Mouse (Mus musculus) spleen, adult 2 months (tissue): Measurements from ENCODE around the gene Ercc1. TPM values are rescaled to one million over a fixed set of nuclear protein-coding genes. Genes with fewer than 3 reads are reported as not detected.

Experiments used
- DNase-seq, 2 experiments: peaks; one replicate each; pipeline versions ENCODE4 v3.0.0 to v3.0.0-alpha.2; 2012 to 2021; ENCODE audit warnings: low spot score in 2 of 2, low read depth in 1 of 2
- H3K27ac ChIP-seq: fragments of 200-500 bp; 2 replicates; pipeline ENCODE4 v1.5.1; 2012; ENCODE audit warnings: low read length, inconsistent platforms; ENCODE audit not compliant: insufficient read depth
- H3K27me3 ChIP-seq: fragments of 200-500 bp; 2 replicates; pipeline ENCODE4 v1.6.1; 2012; ENCODE audit warnings: mild to moderate bottlenecking, moderate library complexity, low read length, inconsistent platforms; ENCODE audit not compliant: control insufficient read depth, insufficient read depth
- H3K36me3 ChIP-seq: fragments of 200-500 bp; 2 replicates; pipeline ENCODE4 v1.6.1; 2012; ENCODE audit warnings: mild to moderate bottlenecking, low read length, inconsistent platforms; ENCODE audit not compliant: control insufficient read depth, insufficient read depth
- H3K4me1 ChIP-seq: fragments of 200-500 bp; 2 replicates; pipeline ENCODE4 v1.6.1; 2011; ENCODE audit warnings: inconsistent platforms; ENCODE audit not compliant: control insufficient read depth, insufficient read depth, insufficient read length
- H3K4me3 ChIP-seq: fragments of 200-500 bp; 2 replicates; pipeline ENCODE4 v1.5.1; 2011; ENCODE audit warnings: mild to moderate bottlenecking, inconsistent platforms; ENCODE audit not compliant: insufficient read depth, insufficient read length; ENCODE audit errors: extremely low read depth
- CTCF ChIP-seq: fragments of 200-500 bp; IDR thresholded peaks from 2 replicates; pipeline ENCODE4 v1.5.1; 2011; ENCODE audit warnings: mild to moderate bottlenecking, inconsistent platforms; ENCODE audit not compliant: insufficient read depth, insufficient read length, insufficient replicate concordance; ENCODE audit errors: extremely low read depth
- POLR2A ChIP-seq: fragments of 200-500 bp; IDR thresholded peaks from 2 replicates; pipeline ENCODE4 v1.6.1; 2011; ENCODE audit warnings: low read depth, low read length, inconsistent platforms
- WGBS: fragments of 180-500 bp; shearing (Covaris S2); methylation state at CpG from one replicate; pipeline ENCODE4 v1.1.7; 2018; 5-methylcytosine and 5-hydroxymethylcytosine counted together
- polyA plus RNA-seq: library from polyadenylated mRNA; depleted of rRNA; stranded (reverse); fragments of >200 nt; gene quantifications from 2 replicates; pipeline ENCODE4 v1.2.3, GENCODE M21; 2012

The Ercc1 gene
- polyA plus RNA-seq, 1 experiment, result 29.9 TPM

DNA sequence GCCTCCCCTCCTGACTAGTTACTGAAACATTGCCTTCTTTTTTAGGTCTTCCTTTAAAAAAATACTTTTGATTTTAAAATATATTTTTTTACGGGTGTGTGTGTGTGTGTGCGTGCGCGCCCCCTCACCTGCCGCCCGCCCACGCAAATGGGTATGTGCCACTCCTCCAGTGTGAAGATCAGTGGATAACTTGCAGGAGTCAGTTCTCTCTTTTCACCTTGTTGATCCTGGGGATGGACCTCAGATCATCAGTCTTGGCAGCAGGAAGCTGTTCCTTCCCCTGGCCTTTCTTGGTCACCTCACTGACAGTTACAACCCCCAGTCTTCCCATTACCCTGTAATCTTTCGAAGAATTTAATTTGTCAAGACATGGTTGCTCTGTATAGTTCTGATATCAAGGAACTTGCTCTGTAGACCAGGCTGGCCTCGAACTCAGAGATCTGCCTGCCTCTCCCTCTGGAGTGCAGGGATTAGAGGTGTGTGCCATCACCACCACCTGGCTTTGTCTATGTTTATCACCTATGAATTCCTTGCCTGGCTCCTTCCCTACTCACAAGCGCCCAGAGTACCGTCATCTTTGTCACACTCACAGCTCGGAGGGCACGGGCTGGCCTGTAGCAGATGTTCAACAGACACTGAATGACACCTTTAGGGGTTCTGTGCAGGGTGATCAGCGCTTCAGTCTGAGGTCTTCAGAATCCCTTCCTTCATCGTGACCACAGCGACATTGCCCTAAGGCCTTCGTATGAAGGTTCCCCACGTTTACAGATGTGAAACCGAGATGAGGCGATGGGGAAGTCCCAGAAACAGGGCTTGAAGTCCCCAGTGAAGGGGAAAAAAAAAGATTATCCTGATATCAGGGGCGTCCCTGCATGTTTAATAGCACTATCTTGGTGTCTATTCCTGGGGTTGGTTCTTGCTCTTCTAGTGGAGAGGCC is 19.0 kb upstream of the Ercc1 start:
- peaks cover 27% of the 10 kb centered on the region; the same call in 1 of the 2 replicates for H3K4me1 ChIP-seq
- TF ChIP-seq POLR2A, result no peak
- no peak for TF ChIP-seq CTCF
- H3K4me3 ChIP-seq, result no peak overlapping the region
- H3K36me3 ChIP-seq, result no peaks in the 10 kb centered on the region
- WGBS, result 45% methylated on average over 21 of the region's 21 CpGs
- H3K27ac ChIP-seq, result no peak overlapping the region
- peak; percentile 36 to 78 for DNase-seq
- H3K27me3 ChIP-seq, result peaks cover 2% of the 10 kb centered on the region; the same call in 1 of the 2 replicates

DNA sequence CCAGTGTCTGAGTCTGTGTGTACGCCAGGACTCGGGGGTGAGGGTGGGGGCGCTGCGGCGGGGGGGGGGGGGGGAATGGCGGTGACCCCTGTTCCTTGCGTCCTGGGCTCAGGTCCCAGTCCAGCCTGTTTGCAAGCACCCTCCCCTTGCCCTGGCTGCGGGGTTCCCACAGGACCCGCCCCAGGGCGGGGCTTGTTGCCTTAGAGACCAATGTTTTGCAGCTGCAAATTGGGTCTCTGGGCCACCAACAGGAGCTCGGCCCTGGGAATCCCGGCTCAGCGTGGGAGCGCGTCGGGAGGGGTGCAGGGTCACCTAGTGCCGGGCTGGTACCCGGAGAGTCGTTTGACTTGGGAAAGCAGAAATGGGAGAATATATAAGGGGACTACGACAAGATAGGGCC is 18.2 kb upstream of the Ercc1 start:
- no peak for DNase-seq
- Histone ChIP-seq H3K36me3 (no peaks in the 10 kb centered on the region), H3K27me3 (peaks cover 2% of the 10 kb centered on the region; the same call in 1 of the 2 replicates), H3K4me3 (no peak overlapping the region), H3K27ac (no peak overlapping the region), H3K4me1 (peaks cover 23% of the 10 kb centered on the region; the same call in 1 of the 2 replicates)
- 2% methylated on average over 20 of the region's 20 CpGs for WGBS
- TF ChIP-seq CTCF, result no peak
- no peak for TF ChIP-seq POLR2A

DNA sequence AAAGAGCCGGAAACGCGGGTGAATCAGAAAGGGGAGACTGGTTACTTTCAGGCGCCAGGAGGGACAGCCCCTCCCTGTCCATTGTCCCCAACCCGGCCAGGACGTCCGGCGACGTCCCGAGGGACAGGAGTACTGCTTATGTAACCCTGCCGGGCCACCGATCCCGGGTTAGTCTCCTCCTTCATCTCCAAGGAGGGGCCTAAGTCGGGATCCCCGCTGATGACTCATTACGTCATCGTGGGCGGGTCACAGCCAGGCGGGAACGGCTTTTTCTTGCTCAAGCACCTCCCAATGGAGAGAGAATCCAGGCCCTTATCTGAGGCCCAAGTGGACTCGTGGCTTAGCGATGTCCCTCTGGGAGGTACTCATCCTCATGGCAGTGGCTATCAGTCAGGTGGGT is 17.4 kb upstream of the Ercc1 start:
- no peaks in the 10 kb centered on the region for H3K36me3 ChIP-seq
- H3K27me3 ChIP-seq, result peaks cover 2% of the 10 kb centered on the region; the same call in 1 of the 2 replicates
- no peak overlapping the region for H3K4me3 ChIP-seq
- TF ChIP-seq CTCF (no peak), POLR2A (no peak)
- 5% methylated on average over 22 of the region's 22 CpGs for WGBS
- DNase-seq, result no peak
- H3K27ac ChIP-seq, result no peak overlapping the region
- H3K4me1 ChIP-seq, result peaks cover 21% of the 10 kb centered on the region; the same call in 1 of the 2 replicates

DNA sequence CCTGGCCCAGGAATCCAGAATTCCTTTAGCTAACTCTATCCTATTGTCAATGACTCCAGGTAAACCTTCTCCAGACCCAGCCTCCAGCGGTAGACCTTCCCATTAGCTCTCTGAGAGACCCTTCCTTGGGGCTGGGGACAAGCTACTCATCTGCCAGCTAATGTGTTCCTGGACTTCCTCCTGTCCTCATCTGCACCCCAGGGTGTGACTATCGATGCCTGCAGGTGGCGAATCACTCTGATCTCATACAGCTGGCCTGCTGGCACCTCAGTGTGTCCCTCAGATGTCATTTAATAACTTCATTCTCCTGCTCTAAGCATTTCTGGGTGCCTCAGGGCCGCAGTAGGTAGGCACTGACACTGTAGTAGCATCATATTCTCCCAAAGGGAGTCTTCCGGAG is 16.8 kb upstream of the Ercc1 start:
- no peak for DNase-seq
- TF ChIP-seq CTCF (no peak), POLR2A (no peak)
- peaks cover 2% of the 10 kb centered on the region; the same call in 1 of the 2 replicates for H3K27me3 ChIP-seq
- no peak overlapping the region for H3K4me3 ChIP-seq
- H3K36me3 ChIP-seq, result no peaks in the 10 kb centered on the region
- 62% methylated on average over 5 of the region's 5 CpGs for WGBS
- no peak overlapping the region for H3K27ac ChIP-seq
- H3K4me1 ChIP-seq, result peaks cover 26% of the 10 kb centered on the region

DNA sequence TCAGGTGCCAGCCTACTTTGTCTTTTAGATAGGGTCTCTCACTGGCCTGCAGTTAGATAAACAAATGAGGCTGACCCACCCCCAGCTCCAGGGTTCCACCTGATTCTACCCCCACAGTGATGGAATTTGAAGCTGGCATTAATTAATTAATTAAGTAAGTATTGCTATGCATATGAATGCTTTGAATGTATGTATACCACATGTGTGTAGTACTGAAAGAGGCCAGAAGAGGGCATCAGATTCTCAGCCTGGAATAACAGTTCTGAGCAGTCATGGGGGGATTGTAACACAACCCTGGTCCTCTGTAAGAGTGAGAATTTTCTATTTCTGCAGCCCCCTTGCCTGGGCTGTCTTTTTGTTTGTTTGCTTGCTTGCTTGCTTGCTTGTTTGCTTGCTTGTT is 16.2 kb upstream of the Ercc1 start:
- Histone ChIP-seq H3K4me1 (peaks cover 26% of the 10 kb centered on the region), H3K36me3 (no peaks in the 10 kb centered on the region), H3K27ac (no peak overlapping the region), H3K4me3 (no peak overlapping the region), H3K27me3 (peaks cover 2% of the 10 kb centered on the region; the same call in 1 of the 2 replicates)
- TF ChIP-seq CTCF (no peak), POLR2A (no peak)
- DNase-seq, result no peak

DNA sequence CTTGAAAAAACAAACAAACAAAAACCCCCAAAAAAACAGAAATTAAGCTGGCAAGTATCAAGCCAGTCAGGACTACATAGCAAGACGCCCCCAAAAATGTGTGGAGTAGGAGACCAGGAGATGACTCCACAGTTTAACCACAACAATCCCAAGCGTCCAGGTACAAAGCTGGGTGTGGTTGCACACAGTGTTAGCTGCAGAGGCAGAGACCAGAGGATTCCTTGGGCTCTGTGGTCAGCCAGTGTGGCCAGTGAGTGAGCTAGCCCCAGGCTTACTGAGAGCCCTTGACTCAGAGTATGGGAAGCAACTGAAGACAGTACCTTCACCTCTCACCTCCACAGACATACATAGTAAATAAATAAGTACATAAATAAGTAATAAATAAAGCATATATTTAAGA is 12.7 kb upstream of the Ercc1 start:
- H3K4me1 ChIP-seq, result peaks cover 12% of the 10 kb centered on the region
- no peaks in the 10 kb centered on the region for H3K27me3 ChIP-seq
- H3K27ac ChIP-seq, result no peak overlapping the region

More for the DNA sequence above, 12.7 kb upstream of the Ercc1 start:
- H3K36me3 ChIP-seq, result no peaks in the 10 kb centered on the region
- no peak overlapping the region for H3K4me3 ChIP-seq
- TF ChIP-seq CTCF (no peak), POLR2A (no peak)
- 66% methylated on average over 2 of the region's 2 CpGs for WGBS
- no peak for DNase-seq
